Mouse (Mus musculus) kidney, postnatal 0 days (tissue): ENCODE data around the gene Gtdc1. TPM values are rescaled to one million over a fixed set of nuclear protein-coding genes. Genes with fewer than 3 reads are reported as not detected.

Experiments used
- ATAC-seq: fragments of 200-750 bp; cut with Nextera tagmentation; replicated peaks from 2 replicates; pipeline ENCODE4 v1.8.0; 2017; ENCODE audit warnings: low read depth, moderate number of reproducible peaks, moderate TSS enrichment, moderate library complexity; ENCODE audit not compliant: low FRiP score
- DNase-seq: peaks from one replicate; pipeline ENCODE4 v3.0.0-alpha.2; 2016; ENCODE audit warnings: low spot score
- H3K27ac ChIP-seq: fragments of 300-500 bp; sonication (generic); 2 replicates; pipeline ENCODE4 v1.5.1; 2014; ENCODE audit warnings: mild to moderate bottlenecking
- H3K27me3 ChIP-seq: fragments of 300-500 bp; sonication (generic); 2 replicates; pipeline ENCODE4 v1.6.1; 2014; ENCODE audit warnings: low read length, mixed read lengths; ENCODE audit not compliant: insufficient read depth
- H3K36me3 ChIP-seq: fragments of 300-500 bp; sonication (generic); 2 replicates; pipeline ENCODE4 v1.6.1; 2014; ENCODE audit warnings: low read length, mixed read lengths; ENCODE audit not compliant: insufficient read depth
- H3K4me1 ChIP-seq: fragments of 300-500 bp; sonication (generic); replicated peaks from 2 replicates; pipeline ENCODE4 v1.6.1; 2014; ENCODE audit warnings: antibody characterized with exemption, low read length, mixed read lengths; ENCODE audit not compliant: insufficient read depth
- H3K4me2 ChIP-seq: fragments of 300-500 bp; sonication (generic); 2 replicates; pipeline ENCODE4 v1.6.1; 2014; ENCODE audit warnings: mild to moderate bottlenecking, low read length, moderate library complexity, mixed read lengths
- H3K4me3 ChIP-seq: fragments of 300-500 bp; sonication (generic); replicated peaks from 2 replicates; pipeline ENCODE4 v1.5.1; 2014; ENCODE audit warnings: low read depth, low read length
- H3K9ac ChIP-seq: fragments of 300-500 bp; sonication (generic); 2 replicates; pipeline ENCODE4 v1.6.1; 2014; ENCODE audit warnings: low read depth, low read length
- H3K9me3 ChIP-seq: fragments of 300-500 bp; sonication (generic); replicated peaks from 2 replicates; pipeline ENCODE4 v1.6.1; 2016; ENCODE audit warnings: low read length, inconsistent platforms, mixed read lengths
- CTCF ChIP-seq: IDR thresholded peaks from 2 replicates; pipeline ENCODE4 v1.5.1; 2016; ENCODE audit warnings: antibody characterized with exemption, low read depth, mild to moderate bottlenecking, moderate library complexity
- WGBS: fragments of 180-500 bp; shearing (Covaris S2); extraction: QIAGEN DNeasy Blood & Tissue Kit; methylation state at CpG from one replicate; pipeline ENCODE4 v1.1.7; 2014; 5-methylcytosine and 5-hydroxymethylcytosine counted together
- polyA plus RNA-seq: library from polyadenylated mRNA; unstranded; fragments of >200 nt; fragmentation: Nextera tagmentation; extraction: Ambion mirVana; gene quantifications from 2 replicates; pipeline ENCODE4 v1.2.1, GENCODE M21; 2015

The Gtdc1 gene
- polyA plus RNA-seq, 1 experiment from 2014 or later, result 10.4 TPM

GRCm38 (mm10) chr2:44928631-44929030 is 1.2 kb upstream of the Gtdc1 start:
- no peaks in the 10 kb centered on the region for H3K27me3 ChIP-seq
- 74% methylated on average over 3 of the region's 3 CpGs for WGBS
- H3K36me3 ChIP-seq, result no peaks in the 10 kb centered on the region
- H3K27ac ChIP-seq, result no peak overlapping the region
- DNase-seq (no peak), ATAC-seq (no peak)
- H3K4me3 ChIP-seq, result no peak overlapping the region
- no peaks in the 10 kb centered on the region for H3K9me3 ChIP-seq
- TF ChIP-seq CTCF, result no peak
- no peak overlapping the region for H3K9ac ChIP-seq
- H3K4me2 ChIP-seq, result peak overlapping the region; percentile 84; the same call in 1 of the 2 replicates
- 0 out of 2 replicates have a peak, but pooled peaks cover 5% of the 10 kb centered on the region for H3K4me1 ChIP-seq

DNA sequence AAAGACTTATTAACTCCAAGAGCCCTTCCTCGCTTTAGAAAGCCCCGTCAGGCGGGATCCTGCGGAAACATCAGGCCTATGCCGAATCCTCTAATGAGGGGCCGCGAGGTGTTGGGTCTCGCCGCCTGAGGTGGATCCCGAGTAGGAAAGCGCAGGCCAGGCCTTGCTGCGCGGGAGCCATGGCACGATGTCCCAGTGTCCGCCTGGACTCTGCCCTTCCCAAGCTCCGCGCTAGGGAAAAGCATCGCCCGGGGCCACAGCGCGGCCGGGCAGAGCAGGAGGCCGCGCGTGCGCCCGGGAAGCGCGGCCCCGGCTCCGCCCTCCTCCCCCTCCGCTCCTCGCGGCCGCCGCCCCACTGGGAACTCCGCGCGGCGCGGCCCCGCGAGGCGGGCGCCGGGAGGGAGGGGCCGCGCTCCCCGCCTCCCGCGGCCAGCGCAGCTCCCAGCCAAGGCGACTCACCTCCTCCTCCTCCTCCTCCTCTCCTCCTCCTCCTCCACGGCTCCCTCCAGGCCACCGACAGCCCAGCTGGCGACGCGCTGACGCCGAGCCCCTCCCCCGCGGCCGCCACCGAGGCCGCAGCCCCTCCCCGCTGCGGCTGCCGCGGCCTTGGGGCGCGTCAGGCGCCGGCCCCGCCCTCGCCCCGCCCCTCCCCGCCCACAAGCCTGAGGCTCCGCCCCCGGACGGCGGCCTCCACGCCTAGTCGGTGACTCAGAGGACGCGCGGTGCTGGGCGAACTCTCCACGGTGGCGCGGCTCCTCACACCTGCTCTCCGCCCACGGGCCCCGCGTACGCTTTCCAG is 575 bp downstream of the Gtdc1 start:
- Histone ChIP-seq H3K27ac (peak overlapping the region; percentile 99), H3K36me3 (no peaks in the 10 kb centered on the region), H3K9ac (peak overlapping the region; percentile 88), H3K9me3 (no peaks in the 10 kb centered on the region), H3K4me3 (peak overlapping the region; percentile 90), H3K4me2 (peak overlapping the region; percentile 84), H3K4me1 (0 out of 2 replicates have a peak, but pooled peaks cover 5% of the 10 kb centered on the region), H3K27me3 (no peaks in the 10 kb centered on the region)
- TF ChIP-seq CTCF, result no peak
- DNase-seq (peak; percentile 97), ATAC-seq (peak; percentile 97)
- under 1% methylated on average over 58 of the region's 95 CpGs for WGBS

GRCm38 (mm10) chr2:44926167-44926682 is 1.2 kb downstream of the Gtdc1 start:
- Histone ChIP-seq H3K4me2 (peak overlapping the region; percentile 84), H3K4me1 (0 out of 2 replicates have a peak, but pooled peaks cover 5% of the 10 kb centered on the region), H3K36me3 (no peaks in the 10 kb centered on the region), H3K9me3 (no peaks in the 10 kb centered on the region), H3K4me3 (peak overlapping the region; percentile 90), H3K27me3 (no peaks in the 10 kb centered on the region), H3K9ac (peak overlapping the region; percentile 88), H3K27ac (peak overlapping the region; percentile 99)
- TF ChIP-seq CTCF, result no peak
- WGBS, result 2% methylated on average over 17 of the region's 17 CpGs
- peak; percentile 77 for DNase-seq
- no peak; the same call in 1 of the 2 replicates for ATAC-seq

GRCm38 (mm10) chr2:44924618-44925017 is 2.8 kb downstream of the Gtdc1 start:
- Histone ChIP-seq H3K9me3 (no peaks in the 10 kb centered on the region), H3K9ac (no peak overlapping the region), H3K4me3 (no peak overlapping the region), H3K36me3 (no peaks in the 10 kb centered on the region), H3K4me1 (0 out of 2 replicates have a peak, but pooled peaks cover 5% of the 10 kb centered on the region), H3K27me3 (no peaks in the 10 kb centered on the region), H3K4me2 (no peak overlapping the region), H3K27ac (no peak overlapping the region)
- ATAC-seq (no peak), DNase-seq (no peak)
- TF ChIP-seq CTCF, result no peak

GRCm38 (mm10) chr2:44923056-44923883 is 4.2 kb downstream of the Gtdc1 start:
- no peak for TF ChIP-seq CTCF
- 84% methylated on average over 8 of the region's 8 CpGs for WGBS
- DNase-seq (peak; percentile 27), ATAC-seq (no peak)
- Histone ChIP-seq H3K36me3 (no peaks in the 10 kb centered on the region), H3K4me1 (0 out of 2 replicates have a peak, but pooled peaks cover 5% of the 10 kb centered on the region), H3K4me2 (no peak overlapping the region), H3K27ac (no peak overlapping the region), H3K27me3 (no peaks in the 10 kb centered on the region), H3K4me3 (no peak overlapping the region), H3K9me3 (no peaks in the 10 kb centered on the region), H3K9ac (no peak overlapping the region)

GRCm38 (mm10) chr2:44922500-44922899 is 5.0 kb downstream of the Gtdc1 start:
- DNase-seq (no peak), ATAC-seq (no peak)
- Histone ChIP-seq H3K4me2 (no peak overlapping the region), H3K27me3 (no peaks in the 10 kb centered on the region), H3K36me3 (no peaks in the 10 kb centered on the region), H3K9me3 (no peaks in the 10 kb centered on the region), H3K4me3 (no peak overlapping the region), H3K4me1 (0 out of 2 replicates have a peak, but pooled peaks cover 5% of the 10 kb centered on the region), H3K9ac (no peak overlapping the region), H3K27ac (no peak overlapping the region)
- WGBS, result 96% methylated on average over 2 of the region's 2 CpGs
- TF ChIP-seq CTCF, result no peak
